Mouse (Mus musculus): ENCODE data around the gene Smcr8. TPM values are rescaled to one million over a fixed set of nuclear protein-coding genes. Genes with fewer than 3 reads are reported as not detected.

The Smcr8 gene
- 16.4 and 17.5 TPM in 2 replicates for polyA plus RNA-seq (2012; rRNA removed)

GRCm38 (mm10) chr11:60776829-60777740 is at the start of gene Smcr8, which contains the start of gene Top3a:
TSS of gene Smcr8 (plus strand) at chr11:60777524.
TSS of gene Top3a (minus strand) at chr11:60777365.
- Histone ChIP-seq H3K4me3 (replicated peaks; ENCODE audit: insufficient read depth, low read depth, low read length) (peak within 1 kb of the TSS; percentile 83), H3K27ac (ENCODE audit: insufficient read depth, low read length) (peak within 1 kb of the TSS; percentile 37), H3K27me3 (ENCODE audit: control insufficient read depth, insufficient read depth, low read length) (no peaks in the 10 kb centered on the region), H3K4me1 (ENCODE audit: control insufficient read depth, insufficient read depth, low read length) (peaks cover 20% of the 10 kb centered on the region)
- TF ChIP-seq CTCF (IDR thresholded peaks at IDR 0.05; ENCODE audit: borderline replicate concordance, insufficient read depth, low read depth, low read length) (no peak), POLR2A (IDR thresholded peaks at IDR 0.05; ENCODE audit: borderline replicate concordance, insufficient read depth, low read length) (peak; percentile 88)
- peak; percentile 86 to 89 for DNase-seq
- WGBS, result under 1% methylated on average over 62 of the region's 62 CpGs

GRCm38 (mm10) chr11:60728260-60728761 is 49.0 kb upstream of the Smcr8 start, which contains the start of gene Mief2:
TSS of gene Mief2 (plus strand) at chr11:60728398.
- H3K27me3 ChIP-seq (ENCODE audit: control insufficient read depth, insufficient read depth, low read length), result no peaks in the 10 kb centered on the region
- DNase-seq, result peak; percentile 97
- under 1% methylated on average over 44 of the region's 44 CpGs for WGBS
- TF ChIP-seq CTCF (IDR thresholded peaks at IDR 0.05; ENCODE audit: borderline replicate concordance, insufficient read depth, low read depth, low read length), result no peak
- TF ChIP-seq POLR2A (IDR thresholded peaks at IDR 0.05; ENCODE audit: borderline replicate concordance, insufficient read depth, low read length), result peak; percentile 50; the same call in 1 of the 2 replicates
- H3K4me1 ChIP-seq (ENCODE audit: control insufficient read depth, insufficient read depth, low read length), result peaks cover 4% of the 10 kb centered on the region
- peak within 1 kb of the TSS; percentile 61 for H3K27ac ChIP-seq (ENCODE audit: insufficient read depth, low read length)
- H3K4me3 ChIP-seq (replicated peaks; ENCODE audit: insufficient read depth, low read depth, low read length), result peak within 1 kb of the TSS; percentile 71

GRCm38 (mm10) chr11:60729217-60729641 is 48.1 kb upstream of the Smcr8 start:
- H3K4me3 ChIP-seq (replicated peaks; ENCODE audit: insufficient read depth, low read depth, low read length), result peak overlapping the region; percentile 71
- H3K27ac ChIP-seq (ENCODE audit: insufficient read depth, low read length), result no peak overlapping the region
- peaks cover 4% of the 10 kb centered on the region for H3K4me1 ChIP-seq (ENCODE audit: control insufficient read depth, insufficient read depth, low read length)
- no peaks in the 10 kb centered on the region for H3K27me3 ChIP-seq (ENCODE audit: control insufficient read depth, insufficient read depth, low read length)
- 67% methylated on average over 6 of the region's 6 CpGs for WGBS
- no peak for TF ChIP-seq CTCF (IDR thresholded peaks at IDR 0.05; ENCODE audit: borderline replicate concordance, insufficient read depth, low read depth, low read length)
- TF ChIP-seq POLR2A (IDR thresholded peaks at IDR 0.05; ENCODE audit: borderline replicate concordance, insufficient read depth, low read length), result no peak
- peak in 1 of 2 experiments; percentile 34 for DNase-seq

- H3K27me3 ChIP-seq (ENCODE audit: control insufficient read depth, insufficient read depth, low read length), result no peaks in the 10 kb centered on the region
- peaks cover 4% of the 10 kb centered on the region for H3K4me1 ChIP-seq (ENCODE audit: control insufficient read depth, insufficient read depth, low read length)
- no peak overlapping the region for H3K4me3 ChIP-seq (replicated peaks; ENCODE audit: insufficient read depth, low read depth, low read length)
- TF ChIP-seq CTCF (IDR thresholded peaks at IDR 0.05; ENCODE audit: borderline replicate concordance, insufficient read depth, low read depth, low read length), result no peak
- TF ChIP-seq POLR2A (IDR thresholded peaks at IDR 0.05; ENCODE audit: borderline replicate concordance, insufficient read depth, low read length), result no peak
- no peak for DNase-seq
- 81% methylated on average over 9 of the region's 9 CpGs for WGBS
- no peak overlapping the region for H3K27ac ChIP-seq (ENCODE audit: insufficient read depth, low read length)
Measured at GRCm38 (mm10) chr11:60730169-60730568, 47.2 kb upstream of the Smcr8 start.

GRCm38 (mm10) chr11:60731251-60731650 is 46.1 kb upstream of the Smcr8 start:
- peak in 1 of 2 experiments; percentile 18 for DNase-seq
- TF ChIP-seq POLR2A (IDR thresholded peaks at IDR 0.05; ENCODE audit: borderline replicate concordance, insufficient read depth, low read length) (no peak), CTCF (IDR thresholded peaks at IDR 0.05; ENCODE audit: borderline replicate concordance, insufficient read depth, low read depth, low read length) (no peak)
- WGBS, result 75% methylated on average over 14 of the region's 14 CpGs
- H3K27ac ChIP-seq (ENCODE audit: insufficient read depth, low read length), result no peak overlapping the region
- H3K4me3 ChIP-seq (replicated peaks; ENCODE audit: insufficient read depth, low read depth, low read length), result no peak overlapping the region
- peaks cover under 1% of the 10 kb centered on the region; the same call in 1 of the 2 replicates for H3K4me1 ChIP-seq (ENCODE audit: control insufficient read depth, insufficient read depth, low read length)
- no peaks in the 10 kb centered on the region for H3K27me3 ChIP-seq (ENCODE audit: control insufficient read depth, insufficient read depth, low read length)

GRCm38 (mm10) chr11:60734206-60734605 is 43.1 kb upstream of the Smcr8 start:
- H3K27me3 ChIP-seq (ENCODE audit: control insufficient read depth, insufficient read depth, low read length), result no peaks in the 10 kb centered on the region
- DNase-seq, result no peak
- no peak overlapping the region for H3K27ac ChIP-seq (ENCODE audit: insufficient read depth, low read length)
- WGBS, result 76% methylated on average over 2 of the region's 2 CpGs
- no peak overlapping the region for H3K4me3 ChIP-seq (replicated peaks; ENCODE audit: insufficient read depth, low read depth, low read length)
- TF ChIP-seq CTCF (IDR thresholded peaks at IDR 0.05; ENCODE audit: borderline replicate concordance, insufficient read depth, low read depth, low read length) (no peak), POLR2A (IDR thresholded peaks at IDR 0.05; ENCODE audit: borderline replicate concordance, insufficient read depth, low read length) (no peak)
- H3K4me1 ChIP-seq (ENCODE audit: control insufficient read depth, insufficient read depth, low read length), result no peaks in the 10 kb centered on the region

- TF ChIP-seq POLR2A (IDR thresholded peaks at IDR 0.05; ENCODE audit: borderline replicate concordance, insufficient read depth, low read length) (no peak), CTCF (IDR thresholded peaks at IDR 0.05; ENCODE audit: borderline replicate concordance, insufficient read depth, low read depth, low read length) (no peak)
- no peak for DNase-seq
- Histone ChIP-seq H3K4me3 (replicated peaks; ENCODE audit: insufficient read depth, low read depth, low read length) (no peak overlapping the region), H3K4me1 (ENCODE audit: control insufficient read depth, insufficient read depth, low read length) (no peaks in the 10 kb centered on the region), H3K27me3 (ENCODE audit: control insufficient read depth, insufficient read depth, low read length) (no peaks in the 10 kb centered on the region), H3K27ac (ENCODE audit: insufficient read depth, low read length) (no peak overlapping the region)
- WGBS, result 60% methylated on average over 5 of the region's 5 CpGs
Measured at GRCm38 (mm10) chr11:60735191-60735590, 42.1 kb upstream of the Smcr8 start.

Data from cerebellum, adult 2 months (tissue).